Mouse (Mus musculus) gastrocnemius, postnatal 10 days (tissue): ENCODE measurements at regions not wholly inside any gene's neighbourhood (a gene's known extent, or its start where the extent isn't known, plus 50 kb on each side); places are given as distances from the start of the nearest gene placed in this dataset.

Experiments used
- DNase-seq: peaks from one replicate; pipeline ENCODE4 v3.0.0; 2021; ENCODE audit warnings: mixed read lengths

DNA sequence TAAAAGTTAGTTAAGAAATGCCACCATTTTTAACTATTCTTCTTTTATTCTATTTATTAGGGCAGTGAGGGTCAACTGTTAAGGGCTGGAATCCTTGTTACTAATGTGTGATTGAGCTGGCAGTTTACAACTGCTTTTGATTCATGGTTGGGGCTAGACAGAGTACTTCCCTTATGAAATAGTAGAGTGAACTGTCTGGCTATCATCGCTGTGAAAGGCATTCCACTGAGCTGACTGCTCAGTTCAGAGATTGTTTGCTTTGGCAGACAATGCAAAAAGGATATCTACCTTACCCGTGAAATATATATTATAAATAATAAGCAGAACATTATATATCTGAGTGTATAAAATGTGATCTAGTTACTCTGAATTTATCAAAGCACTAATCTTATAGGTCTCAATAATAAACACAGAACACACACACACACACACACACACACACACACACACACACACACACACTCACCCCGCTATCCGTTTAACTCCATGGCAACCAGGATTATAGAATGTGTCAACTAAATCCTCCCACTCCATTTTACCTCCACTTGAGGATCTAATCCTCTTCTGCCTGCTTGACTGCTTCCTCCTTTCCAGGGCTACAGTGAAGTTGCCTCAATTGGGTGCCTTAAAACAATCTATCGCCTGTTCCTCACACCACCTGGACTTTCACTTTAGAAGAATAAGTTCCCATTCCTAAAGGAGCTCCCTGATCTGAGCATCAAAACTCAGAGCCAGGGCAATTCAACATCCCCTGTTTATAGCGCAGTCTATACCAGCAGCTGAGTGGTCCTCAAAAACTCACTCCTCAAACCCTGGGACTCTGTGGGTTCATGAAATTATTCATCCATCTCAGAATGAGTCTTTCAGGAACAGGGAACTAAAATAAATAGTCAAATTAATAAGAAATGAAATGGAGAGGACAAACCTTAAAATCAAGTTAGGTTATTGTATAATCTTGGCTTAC lies 126.6 kb downstream of the Gm9733 start:
- DNase-seq, result no peak

DNA sequence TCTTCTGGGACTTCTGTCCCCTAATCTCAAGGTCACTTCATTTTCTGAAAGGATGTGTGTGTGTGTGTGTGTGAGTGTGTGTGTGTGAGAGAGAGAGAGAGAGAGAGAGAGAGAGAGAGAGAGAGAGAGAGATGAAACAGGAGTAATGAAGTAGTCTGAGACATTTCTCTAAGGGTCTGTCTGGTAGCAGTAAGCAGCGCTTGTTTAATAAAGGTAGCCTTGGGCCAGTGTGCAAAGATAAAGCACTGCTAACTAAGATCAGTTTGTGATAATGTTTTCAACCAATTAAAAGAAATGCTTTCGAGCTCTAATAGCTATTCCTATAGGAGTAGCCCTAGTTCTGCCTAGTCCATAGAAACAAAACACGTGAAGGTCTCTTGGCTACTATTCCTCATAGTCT lies 119.7 kb downstream of the Gm9733 start:
- no peak for DNase-seq

DNA sequence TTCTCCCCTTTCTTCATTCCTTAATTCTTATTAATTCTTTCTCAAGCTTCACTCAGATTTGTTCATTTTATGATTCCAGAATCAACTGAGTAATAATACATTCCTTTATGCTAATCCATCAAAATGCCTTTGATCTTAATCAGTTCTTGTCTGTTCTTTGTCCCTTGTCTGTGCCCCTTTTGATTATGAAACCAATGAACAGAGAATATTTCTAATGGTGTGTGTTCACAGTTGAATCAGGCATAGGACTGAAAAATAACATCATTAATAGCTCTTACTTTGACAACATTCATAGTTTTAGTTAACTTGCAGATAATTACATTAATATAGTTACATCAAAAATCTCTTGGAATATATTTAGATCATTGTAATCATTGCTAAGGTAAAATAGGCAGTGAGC lies 114.5 kb downstream of the Gm9733 start:
- DNase-seq, result no peak

DNA sequence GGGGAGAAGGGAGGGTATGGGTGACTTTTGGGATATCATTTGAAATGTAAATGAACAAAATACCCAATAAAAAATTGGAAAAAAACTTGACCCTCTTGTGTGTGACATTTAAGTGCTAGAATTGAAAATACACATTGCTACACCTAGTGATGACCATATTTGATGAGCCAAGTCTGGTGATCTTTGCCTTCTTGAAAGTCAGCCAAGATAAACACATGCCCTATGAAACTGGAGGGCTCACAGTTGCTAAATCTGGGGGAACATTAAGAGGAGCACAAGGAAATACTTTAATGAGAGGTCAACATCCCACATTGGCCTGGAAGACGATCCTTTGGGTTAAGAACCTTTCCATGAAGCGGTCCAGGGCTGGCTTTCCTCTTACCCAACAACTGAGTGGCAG lies 112.8 kb downstream of the Gm9733 start:
- no peak for DNase-seq

DNA sequence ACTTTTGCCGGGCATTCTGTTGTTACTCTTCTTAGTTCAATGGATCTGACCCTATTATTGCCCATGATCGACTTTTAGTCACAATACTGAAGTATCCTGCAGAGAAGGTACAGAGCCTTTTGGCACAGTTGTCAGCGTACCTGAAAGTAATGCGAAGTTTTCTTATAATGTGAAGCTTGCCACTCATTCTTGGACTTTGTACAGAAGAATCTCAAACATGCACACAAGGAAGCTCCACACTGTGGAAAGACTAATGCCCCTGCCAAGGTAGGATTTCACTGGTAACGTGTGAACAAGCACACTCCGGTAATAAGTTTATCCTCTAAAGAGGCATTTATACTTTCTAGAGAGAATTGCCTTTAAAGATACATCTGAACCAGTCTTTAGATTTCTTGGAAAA lies 108.8 kb downstream of the Gm9733 start:
- no peak for DNase-seq

DNA sequence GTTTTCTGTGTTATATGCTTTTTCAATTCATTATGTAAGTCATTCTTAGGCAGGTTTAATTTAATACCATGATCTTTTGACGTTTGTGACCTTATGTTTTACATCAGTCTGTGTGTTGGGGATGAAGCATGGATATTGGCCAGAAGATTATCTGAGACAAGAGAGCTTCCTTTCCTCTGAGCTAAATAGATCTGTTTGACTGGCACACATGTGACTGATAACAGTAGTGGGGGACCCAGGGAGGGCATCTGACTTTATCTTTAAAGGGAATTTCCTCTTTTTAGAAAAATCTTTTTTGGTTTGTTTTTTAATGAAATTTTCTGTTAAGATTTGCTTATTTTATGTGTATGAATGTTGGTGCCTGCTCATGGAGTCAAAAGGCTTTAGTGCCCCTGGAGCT lies 107.7 kb downstream of the Gm9733 start:
- no peak for DNase-seq

DNA sequence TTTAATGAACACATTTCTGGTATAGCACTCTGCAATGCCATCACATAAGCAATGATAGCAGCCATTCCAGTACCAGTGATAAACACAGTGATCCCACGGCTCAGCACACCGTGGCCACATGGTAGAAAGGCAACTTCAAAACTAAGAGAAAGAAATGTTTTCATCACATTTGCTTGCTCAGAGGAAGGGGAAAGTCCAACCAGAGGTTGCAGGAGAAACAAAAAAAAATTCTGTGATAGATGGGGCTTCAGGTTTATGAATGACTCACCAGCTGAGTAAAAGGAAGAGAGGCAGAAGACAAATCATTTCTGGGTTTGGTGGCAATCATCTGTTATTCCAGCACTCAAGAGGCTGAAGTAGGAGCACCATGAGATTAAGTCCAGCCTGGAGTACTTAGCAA lies 103.5 kb downstream of the Gm9733 start:
- DNase-seq, result no peak

DNA sequence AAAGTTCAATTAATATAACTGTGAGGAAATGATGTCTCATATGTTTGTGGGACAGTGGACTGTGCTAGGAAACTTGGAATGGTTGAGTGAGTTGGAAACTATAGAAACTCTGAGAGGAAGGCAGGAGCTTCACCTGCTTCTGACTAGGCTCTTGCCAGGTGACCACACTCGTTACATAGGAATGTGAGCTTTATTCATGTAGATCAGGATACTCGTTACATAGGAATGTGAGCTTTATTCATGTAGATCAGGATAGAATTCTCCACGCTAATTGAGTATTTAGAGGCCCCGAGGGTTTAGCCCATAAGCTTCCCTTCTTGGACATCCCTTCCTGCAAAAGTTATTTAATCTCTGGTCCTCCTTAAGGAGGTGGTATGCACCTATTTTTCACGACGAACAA lies 101.9 kb downstream of the Gm9733 start:
- no peak for DNase-seq

DNA sequence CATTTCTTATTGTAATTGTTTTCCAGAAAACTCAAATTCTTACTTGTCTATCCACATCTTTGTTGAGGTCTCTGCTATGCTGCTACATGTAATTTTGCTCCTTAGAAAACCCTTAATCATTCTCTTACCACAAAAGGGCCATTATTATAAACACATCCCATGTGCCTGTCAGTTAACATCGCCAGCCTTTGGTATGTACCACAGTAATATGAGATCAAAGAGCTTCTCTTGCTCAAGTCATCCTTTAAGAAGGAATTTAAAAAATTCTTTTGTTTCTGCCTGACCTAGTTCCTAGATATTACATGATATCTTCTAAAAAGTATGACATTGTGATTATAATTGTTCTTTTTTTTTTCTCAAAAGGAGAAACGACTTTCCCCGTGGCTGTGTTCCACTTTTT lies 100.7 kb downstream of the Gm9733 start:
- DNase-seq, result no peak

DNA sequence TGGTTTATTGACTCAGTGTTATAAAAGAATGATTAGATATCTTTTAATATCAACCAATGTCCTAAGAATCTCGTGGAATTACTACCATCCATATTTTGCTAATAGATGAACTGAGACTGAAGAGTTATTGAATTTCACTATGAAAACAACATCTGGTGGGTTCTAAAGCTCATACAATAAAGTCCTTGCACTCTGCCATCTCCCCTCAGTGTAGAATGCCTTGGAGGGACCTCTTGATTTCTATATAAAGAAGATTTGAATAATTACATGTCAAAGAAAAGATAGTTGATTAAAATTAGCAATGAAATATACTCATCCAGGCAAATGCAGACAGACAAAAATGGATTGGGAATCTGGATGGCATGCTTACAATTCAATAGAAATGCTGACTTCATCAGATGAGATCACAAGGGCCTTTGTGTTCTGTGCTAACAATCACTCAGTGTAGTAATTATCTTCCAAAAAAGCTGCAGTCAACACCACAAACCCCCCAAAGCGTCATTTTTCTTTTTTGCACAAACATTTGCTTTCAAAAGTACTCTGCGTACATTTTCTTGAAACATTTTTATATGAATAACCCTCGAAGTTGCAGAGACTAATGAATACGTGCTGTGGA lies 94.2 kb downstream of the Gm9733 start:
- DNase-seq, result no peak

DNA sequence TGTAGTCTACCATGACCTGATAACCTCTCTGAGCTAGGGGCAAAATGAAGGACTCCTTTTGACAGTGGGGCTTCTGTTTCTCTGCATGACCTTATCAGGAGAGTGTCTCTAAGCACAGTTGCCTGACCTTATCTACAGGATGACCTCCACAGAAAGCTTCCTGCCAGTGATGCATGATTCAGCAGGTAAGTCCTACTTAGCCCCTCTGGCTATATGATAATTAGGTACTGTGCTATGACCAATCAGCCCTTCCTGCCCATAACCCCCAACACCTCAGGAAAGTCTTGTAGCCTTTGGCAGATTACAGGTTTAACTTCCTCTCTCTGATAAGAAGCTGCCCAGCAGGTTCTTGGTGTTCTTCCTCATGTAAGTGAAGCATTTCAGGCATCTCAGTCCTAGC lies 89.7 kb downstream of the Gm9733 start:
- no peak for DNase-seq

DNA sequence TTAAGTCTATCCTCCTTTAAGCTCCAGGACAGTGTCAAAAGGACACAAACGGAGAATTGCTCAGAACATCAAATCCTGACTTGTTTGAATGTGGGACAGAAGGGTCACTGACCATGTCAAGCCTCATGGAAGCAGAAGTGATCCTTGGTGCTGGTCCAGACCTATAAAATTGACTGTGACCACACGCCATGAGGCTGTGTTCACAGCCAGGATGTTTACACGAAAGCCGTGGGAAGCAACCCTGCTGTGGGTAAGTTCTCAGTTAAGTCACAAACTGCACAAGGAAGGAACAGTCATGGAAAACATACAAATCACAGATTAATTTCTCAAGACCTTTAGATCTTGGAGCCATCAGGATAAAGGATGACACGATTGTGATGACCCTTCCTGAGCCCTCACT lies 88.5 kb downstream of the Gm9733 start:
- no peak for DNase-seq

DNA sequence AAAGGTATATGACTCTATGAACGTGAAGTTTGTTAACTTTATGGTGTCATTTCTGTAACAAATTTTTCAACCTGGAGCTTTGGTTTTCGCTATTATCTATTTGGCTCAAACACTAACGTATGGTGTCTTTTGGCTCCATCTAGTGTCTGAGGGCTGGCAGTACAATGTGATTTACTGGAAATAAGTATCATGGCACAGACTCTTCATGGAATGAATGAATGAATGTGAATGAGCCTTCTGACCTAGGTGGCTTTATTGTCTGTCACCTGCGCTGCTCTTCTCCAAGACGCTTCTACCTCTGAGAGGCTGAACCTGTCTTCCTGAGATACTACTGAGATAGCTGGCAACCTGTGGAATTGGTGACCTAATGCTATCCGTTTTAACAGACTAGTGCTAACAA lies 87.1 kb downstream of the Gm9733 start:
- no peak for DNase-seq
